Mouse (Mus musculus): ENCODE measurements around the gene Fam222a. TPM values are rescaled to one million over a fixed set of nuclear protein-coding genes. Genes with fewer than 3 reads are reported as not detected.

The Fam222a gene
- polyA plus RNA-seq, 1 experiment from 2014 or later, result 0.63 TPM

GRCm38 (mm10) chr5:114585682-114586081 lies 17.9 kb downstream of the Fam222a start:
- WGBS, result 20% methylated on average over 5 of the region's 5 CpGs
- no peak for ATAC-seq (ENCODE audit: insufficient number of reproducible peaks, low FRiP score)

DNA sequence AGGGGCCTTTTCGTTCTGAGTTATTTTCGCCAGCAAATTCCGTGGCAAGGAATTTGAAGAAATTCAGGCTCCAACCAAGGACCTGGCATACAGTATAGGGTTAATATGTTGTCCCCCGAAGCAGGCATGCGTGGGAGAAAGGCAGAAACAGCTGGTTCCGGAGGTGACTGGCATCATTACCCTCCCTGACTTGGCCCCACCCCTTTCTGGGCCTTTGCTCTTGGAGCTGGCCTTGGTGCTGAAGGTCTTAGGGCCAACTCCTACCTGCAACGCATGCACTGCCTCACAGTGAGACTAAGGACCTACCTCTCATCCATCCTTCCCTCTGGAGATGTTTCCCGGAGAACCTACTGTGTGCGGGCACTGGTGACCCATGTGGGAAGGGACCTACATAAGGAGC lies 20.1 kb downstream of the Fam222a start:
- no peaks in the 10 kb centered on the region for H3K9me3 ChIP-seq (replicated peaks)
- H3K27ac ChIP-seq (ENCODE audit: poor library complexity, severe bottlenecking), result no peak overlapping the region
- H3K36me3 ChIP-seq, result no peaks in the 10 kb centered on the region
- H3K9ac ChIP-seq, result no peak overlapping the region
- H3K4me1 ChIP-seq (replicated peaks), result peaks cover 36% of the 10 kb centered on the region
- ATAC-seq (ENCODE audit: insufficient number of reproducible peaks, low FRiP score), result no peak
- H3K27me3 ChIP-seq (replicated peaks), result peaks cover 53% of the 10 kb centered on the region
- WGBS, result 37% methylated on average over 9 of the region's 9 CpGs
- H3K4me2 ChIP-seq, result no peak overlapping the region
- H3K4me3 ChIP-seq, result no peak overlapping the region

More at GRCm38 (mm10) chr5:114585682-114586081, 17.9 kb downstream of the Fam222a start:
- Histone ChIP-seq H3K4me1 (replicated peaks) (peaks cover 17% of the 10 kb centered on the region), H3K9ac (no peak overlapping the region), H3K27me3 (replicated peaks) (peaks cover 43% of the 10 kb centered on the region), H3K9me3 (replicated peaks) (no peaks in the 10 kb centered on the region), H3K4me2 (no peak overlapping the region), H3K27ac (ENCODE audit: poor library complexity, severe bottlenecking) (no peak overlapping the region), H3K36me3 (no peaks in the 10 kb centered on the region), H3K4me3 (no peak overlapping the region)

GRCm38 (mm10) chr5:114588416-114588815 lies 20.6 kb downstream of the Fam222a start:
- peaks cover 53% of the 10 kb centered on the region for H3K27me3 ChIP-seq (replicated peaks)
- H3K9ac ChIP-seq, result no peak overlapping the region
- no peaks in the 10 kb centered on the region for H3K9me3 ChIP-seq (replicated peaks)
- H3K4me3 ChIP-seq, result no peak overlapping the region
- WGBS, result 45% methylated on average over 10 of the region's 10 CpGs
- ATAC-seq (ENCODE audit: insufficient number of reproducible peaks, low FRiP score), result no peak
- H3K4me2 ChIP-seq, result no peak overlapping the region
- H3K36me3 ChIP-seq, result no peaks in the 10 kb centered on the region
- H3K4me1 ChIP-seq (replicated peaks), result peaks cover 36% of the 10 kb centered on the region
- H3K27ac ChIP-seq (ENCODE audit: poor library complexity, severe bottlenecking), result no peak overlapping the region

DNA sequence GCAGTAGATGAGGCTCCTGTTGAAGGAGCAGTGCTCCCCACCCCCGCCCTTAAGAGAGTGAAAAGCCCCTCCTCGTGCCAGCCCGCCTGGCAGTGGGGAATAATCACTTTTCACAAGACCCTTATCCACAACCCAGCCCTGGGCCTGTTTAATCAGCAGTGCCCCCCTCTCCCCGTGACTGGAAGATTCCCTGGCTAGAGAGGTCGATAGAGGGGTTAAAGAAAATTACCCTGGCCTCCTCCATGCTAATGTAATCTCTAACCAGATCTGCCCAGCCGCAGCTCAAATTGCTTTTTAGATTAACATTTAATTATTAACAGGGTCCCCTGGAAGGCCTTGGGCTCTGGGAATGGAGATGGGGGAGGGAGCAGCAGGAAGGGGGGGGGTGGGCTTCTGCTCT lies 21.2 kb downstream of the Fam222a start:
- Histone ChIP-seq H3K4me2 (no peak overlapping the region), H3K9ac (no peak overlapping the region), H3K4me1 (replicated peaks) (peaks cover 41% of the 10 kb centered on the region), H3K36me3 (no peaks in the 10 kb centered on the region), H3K27ac (ENCODE audit: poor library complexity, severe bottlenecking) (no peak overlapping the region), H3K27me3 (replicated peaks) (peaks cover 52% of the 10 kb centered on the region), H3K9me3 (replicated peaks) (no peaks in the 10 kb centered on the region), H3K4me3 (no peak overlapping the region)
- WGBS, result 43% methylated on average over 6 of the region's 6 CpGs
- no peak for ATAC-seq (ENCODE audit: insufficient number of reproducible peaks, low FRiP score)

DNA sequence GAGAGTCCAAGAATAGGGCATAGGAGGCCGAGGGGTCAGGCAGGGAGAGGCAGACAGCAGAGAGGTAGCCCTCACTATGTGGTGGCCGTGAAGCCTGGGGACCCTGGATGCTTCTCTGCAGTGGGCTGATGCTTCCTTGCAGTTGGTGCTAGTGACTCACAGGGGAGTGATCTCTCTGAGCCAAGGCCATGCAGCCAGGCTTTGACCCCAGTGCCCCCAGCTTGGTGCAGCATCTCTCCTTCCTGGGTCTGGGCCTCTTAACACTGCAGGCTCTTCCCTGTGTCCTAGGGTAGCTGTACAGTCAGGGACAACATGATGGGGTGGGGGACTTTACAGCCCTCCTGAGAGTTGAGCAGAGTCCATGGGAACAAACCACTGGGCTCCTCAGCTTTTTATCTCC lies 21.6 kb downstream of the Fam222a start:
- WGBS, result 36% methylated on average over 2 of the region's 2 CpGs
- H3K4me1 ChIP-seq (replicated peaks), result peaks cover 45% of the 10 kb centered on the region
- peaks cover 52% of the 10 kb centered on the region for H3K27me3 ChIP-seq (replicated peaks)

DNA sequence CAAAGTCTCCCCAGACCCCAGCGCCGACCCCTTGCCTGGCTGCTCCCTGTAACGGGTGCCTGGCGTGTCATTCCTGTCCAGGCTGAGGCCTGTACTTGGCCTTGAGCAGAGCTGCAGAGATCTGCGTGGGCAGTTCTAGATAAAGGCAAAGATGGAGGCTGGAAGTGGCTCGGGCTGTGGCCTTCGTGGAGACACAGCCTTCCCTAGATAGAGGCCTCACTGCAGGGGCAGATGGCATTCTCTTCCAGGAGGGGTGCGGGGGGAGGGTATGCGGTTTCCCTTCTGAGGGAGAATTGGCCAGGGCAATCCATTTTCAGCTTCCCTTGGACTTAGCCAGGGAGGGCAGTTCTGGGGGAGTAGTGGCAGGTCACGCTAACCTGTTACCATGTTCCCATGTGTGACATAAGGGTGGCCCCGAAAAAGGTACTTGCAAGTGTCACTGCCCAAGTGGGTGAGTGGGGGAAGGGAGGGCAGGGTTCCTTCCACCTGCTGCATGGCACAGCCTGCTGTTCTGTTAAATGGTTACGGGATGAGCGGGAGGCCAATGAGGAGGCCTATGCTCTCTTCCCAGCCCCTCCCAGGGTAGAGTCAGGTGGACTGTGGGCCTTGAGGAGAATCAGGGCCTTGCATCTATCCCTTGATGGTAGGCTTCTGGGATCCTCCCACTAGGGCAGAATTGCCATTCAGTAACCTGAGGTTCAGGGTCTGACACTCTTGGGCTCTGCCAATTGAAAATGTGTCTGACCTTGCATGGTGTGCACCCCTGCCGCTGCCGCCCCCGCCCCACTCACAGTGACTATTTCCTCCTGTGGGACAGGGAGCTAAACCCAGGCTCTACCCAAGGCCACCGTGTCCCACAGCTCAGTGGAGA lies 22.5 kb downstream of the Fam222a start:
- H3K4me2 ChIP-seq, result peak overlapping the region; percentile 40
- H3K27ac ChIP-seq (ENCODE audit: poor library complexity, severe bottlenecking), result no peak overlapping the region

More for the DNA sequence above, 21.6 kb downstream of the Fam222a start:
- H3K27ac ChIP-seq (ENCODE audit: poor library complexity, severe bottlenecking), result no peak overlapping the region
- no peaks in the 10 kb centered on the region for H3K9me3 ChIP-seq (replicated peaks)
- H3K4me2 ChIP-seq, result no peak overlapping the region
- H3K9ac ChIP-seq, result no peak overlapping the region
- ATAC-seq (ENCODE audit: insufficient number of reproducible peaks, low FRiP score), result no peak
- no peak overlapping the region for H3K4me3 ChIP-seq
- no peaks in the 10 kb centered on the region for H3K36me3 ChIP-seq

GRCm38 (mm10) chr5:114591151-114591561 lies 23.3 kb downstream of the Fam222a start:
- Histone ChIP-seq H3K4me2 (peak overlapping the region; percentile 40), H3K27me3 (replicated peaks) (peaks cover 36% of the 10 kb centered on the region), H3K27ac (ENCODE audit: poor library complexity, severe bottlenecking) (no peak overlapping the region), H3K36me3 (no peaks in the 10 kb centered on the region), H3K9me3 (replicated peaks) (no peaks in the 10 kb centered on the region), H3K9ac (no peak overlapping the region), H3K4me1 (replicated peaks) (peaks cover 54% of the 10 kb centered on the region), H3K4me3 (no peak overlapping the region)
- 3% methylated on average over 15 of the region's 15 CpGs for WGBS
- peak; percentile 14; the same call in 1 of the 2 replicates for ATAC-seq (ENCODE audit: insufficient number of reproducible peaks, low FRiP score)

More for the DNA sequence above, 22.5 kb downstream of the Fam222a start:
- Histone ChIP-seq H3K9me3 (replicated peaks) (no peaks in the 10 kb centered on the region), H3K36me3 (no peaks in the 10 kb centered on the region), H3K9ac (no peak overlapping the region), H3K27me3 (replicated peaks) (peaks cover 44% of the 10 kb centered on the region), H3K4me1 (replicated peaks) (peaks cover 54% of the 10 kb centered on the region), H3K4me3 (no peak overlapping the region)
- 57% methylated on average over 17 of the region's 17 CpGs for WGBS
- no peak for ATAC-seq (ENCODE audit: insufficient number of reproducible peaks, low FRiP score)

DNA sequence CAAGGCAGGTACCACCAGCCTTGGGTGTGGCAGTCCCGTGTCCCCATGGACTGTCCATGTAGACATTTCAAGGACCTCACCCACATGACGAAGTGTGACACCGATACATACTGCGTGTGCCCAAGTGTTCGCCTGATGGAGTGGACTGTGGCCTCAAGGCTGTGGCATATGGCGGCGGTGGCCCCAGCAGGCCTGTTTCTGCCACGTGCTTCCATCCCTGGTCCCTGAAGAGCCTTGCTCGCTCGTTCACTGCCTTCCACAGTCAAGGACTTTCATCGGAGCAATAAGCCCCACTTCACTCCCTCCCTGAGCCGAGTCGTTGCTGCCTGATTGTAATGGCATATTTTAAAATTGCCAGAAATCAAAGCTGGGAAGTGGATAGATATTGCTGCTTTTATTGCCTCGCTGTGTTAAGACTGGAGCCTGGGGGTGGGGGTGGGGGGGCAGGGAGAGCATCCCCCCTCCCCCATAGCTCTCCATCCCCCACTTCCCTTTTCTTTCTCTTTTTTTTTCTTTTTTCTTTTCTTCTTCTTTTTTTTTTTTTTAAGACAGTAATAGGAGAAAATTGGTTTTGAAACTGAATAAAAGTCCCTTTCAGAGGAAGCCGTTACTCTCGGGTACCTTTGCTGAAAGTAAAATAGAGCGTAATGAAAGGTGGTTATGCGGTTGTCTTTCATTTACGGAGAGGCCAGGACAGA lies 24.8 kb downstream of the Fam222a start:
- Histone ChIP-seq H3K27ac (ENCODE audit: poor library complexity, severe bottlenecking) (no peak overlapping the region), H3K27me3 (replicated peaks) (peaks cover 29% of the 10 kb centered on the region), H3K36me3 (no peaks in the 10 kb centered on the region), H3K9ac (no peak overlapping the region), H3K4me2 (no peak overlapping the region), H3K4me3 (no peak overlapping the region), H3K9me3 (replicated peaks) (no peaks in the 10 kb centered on the region), H3K4me1 (replicated peaks) (peaks cover 67% of the 10 kb centered on the region)
- WGBS, result 68% methylated on average over 19 of the region's 19 CpGs
- ATAC-seq (ENCODE audit: insufficient number of reproducible peaks, low FRiP score), result no peak

- Histone ChIP-seq H3K9me3 (replicated peaks) (no peaks in the 10 kb centered on the region), H3K36me3 (no peaks in the 10 kb centered on the region), H3K4me1 (replicated peaks) (peaks cover 67% of the 10 kb centered on the region), H3K27ac (ENCODE audit: poor library complexity, severe bottlenecking) (no peak overlapping the region), H3K27me3 (replicated peaks) (peaks cover 27% of the 10 kb centered on the region), H3K9ac (no peak overlapping the region), H3K4me2 (no peak overlapping the region), H3K4me3 (no peak overlapping the region)
- ATAC-seq (ENCODE audit: insufficient number of reproducible peaks, low FRiP score), result no peak
- 66% methylated on average over 12 of the region's 12 CpGs for WGBS
Measured at GRCm38 (mm10) chr5:114593161-114593821, 25.5 kb downstream of the Fam222a start.

DNA sequence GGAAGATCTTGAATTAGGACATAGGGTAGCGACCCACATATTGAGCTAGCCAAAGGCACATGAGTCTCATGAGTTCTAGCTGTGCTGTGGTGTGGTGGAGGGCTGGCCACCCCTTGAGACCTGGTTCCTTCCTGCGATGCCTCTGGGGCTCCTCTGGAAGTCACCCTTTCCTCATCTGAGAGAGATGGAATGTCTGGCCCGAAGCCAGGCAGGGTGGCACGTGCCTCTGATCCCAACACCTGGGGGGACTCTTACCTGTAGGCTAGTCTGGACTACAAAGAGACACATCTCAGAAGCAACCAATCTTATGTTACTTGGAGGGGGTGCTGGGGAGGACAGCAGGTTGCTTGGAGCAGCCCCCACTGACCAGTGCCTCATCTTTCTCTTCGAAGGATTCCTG lies 26.1 kb downstream of the Fam222a start:
- H3K36me3 ChIP-seq, result no peaks in the 10 kb centered on the region
- peak overlapping the region; percentile 45; the same call in 1 of the 2 replicates for H3K27ac ChIP-seq (ENCODE audit: poor library complexity, severe bottlenecking)
- peaks cover 21% of the 10 kb centered on the region for H3K27me3 ChIP-seq (replicated peaks)
- H3K4me2 ChIP-seq, result peak overlapping the region; percentile 55; the same call in 1 of the 2 replicates
- ATAC-seq (ENCODE audit: insufficient number of reproducible peaks, low FRiP score), result no peak
- H3K4me3 ChIP-seq, result no peak overlapping the region
- no peak overlapping the region for H3K9ac ChIP-seq
- H3K4me1 ChIP-seq (replicated peaks), result peaks cover 67% of the 10 kb centered on the region
- no peaks in the 10 kb centered on the region for H3K9me3 ChIP-seq (replicated peaks)
- 70% methylated on average over 5 of the region's 5 CpGs for WGBS

All from heart, embryonic 12.5 days (tissue).